Mouse (Mus musculus) myocyte (in vitro differentiated cells): ENCODE measurements around the gene Spag9.

Source experiments
- CEBPB ChIP-seq: IDR thresholded peaks from 2 replicates; pipeline ENCODE4 v1.6.1; 2011; ENCODE audit warnings: mild to moderate bottlenecking, moderate library complexity; ENCODE audit not compliant: poor library complexity, insufficient read depth, severe bottlenecking
- E2F4 ChIP-seq: IDR thresholded peaks from one replicate; pipeline ENCODE4 v1.6.1; 2011; ENCODE audit warnings: mild to moderate bottlenecking, control low read depth, moderate library complexity; ENCODE audit not compliant: insufficient read depth
- MAX ChIP-seq: IDR thresholded peaks from one replicate; pipeline ENCODE4 v1.6.1; 2011; ENCODE audit warnings: low read depth, mild to moderate bottlenecking, control low read depth
- MYOD1 ChIP-seq, 3 experiments: IDR thresholded peaks; one replicate each; pipeline ENCODE4 v1.6.1; 2011; ENCODE audit warnings: control low read depth in 2 of 3, low read depth in 2 of 3, mild to moderate bottlenecking in 2 of 3, moderate library complexity in 1 of 3; ENCODE audit not compliant: insufficient read length in 2 of 3, control insufficient read depth in 1 of 3
- MYOG ChIP-seq, 3 experiments: IDR thresholded peaks; one replicate each; pipeline ENCODE4 v1.6.1; 2011; ENCODE audit warnings: control low read depth in 2 of 3, low read depth in 2 of 3, mild to moderate bottlenecking in 2 of 3; ENCODE audit not compliant: insufficient read length in 2 of 3, control insufficient read depth in 1 of 3, insufficient read depth in 1 of 3
- POLR2A ChIP-seq: IDR thresholded peaks from one replicate; pipeline ENCODE4 v1.6.1; 2011; ENCODE audit warnings: low read depth, mild to moderate bottlenecking, control low read depth, moderate library complexity; ENCODE audit not compliant: insufficient read length
- POLR2AphosphoS2 ChIP-seq: IDR thresholded peaks from one replicate; pipeline ENCODE4 v1.6.1; 2011; ENCODE audit warnings: low read depth, control low read depth; ENCODE audit not compliant: insufficient read length
- REST ChIP-seq: IDR thresholded peaks from one replicate; pipeline ENCODE4 v1.6.1; 2011; ENCODE audit warnings: mild to moderate bottlenecking, control low read depth, moderate library complexity; ENCODE audit not compliant: insufficient read depth, insufficient read length
- SRF ChIP-seq: IDR thresholded peaks from one replicate; pipeline ENCODE4 v1.6.1; 2011; ENCODE audit warnings: low read depth; ENCODE audit not compliant: control insufficient read depth, insufficient read length
- TCF12 ChIP-seq: IDR thresholded peaks from one replicate; pipeline ENCODE4 v1.6.1; 2011; ENCODE audit warnings: mild to moderate bottlenecking, control low read depth; ENCODE audit not compliant: poor library complexity, insufficient read depth, severe bottlenecking
- TCF3 ChIP-seq: IDR thresholded peaks from one replicate; pipeline ENCODE4 v1.6.1; 2011; ENCODE audit warnings: low read depth, control low read depth; ENCODE audit not compliant: insufficient read length
- USF1 ChIP-seq: IDR thresholded peaks from one replicate; pipeline ENCODE4 v1.6.1; 2011; ENCODE audit warnings: low read depth, mild to moderate bottlenecking, control low read depth, moderate library complexity

DNA sequence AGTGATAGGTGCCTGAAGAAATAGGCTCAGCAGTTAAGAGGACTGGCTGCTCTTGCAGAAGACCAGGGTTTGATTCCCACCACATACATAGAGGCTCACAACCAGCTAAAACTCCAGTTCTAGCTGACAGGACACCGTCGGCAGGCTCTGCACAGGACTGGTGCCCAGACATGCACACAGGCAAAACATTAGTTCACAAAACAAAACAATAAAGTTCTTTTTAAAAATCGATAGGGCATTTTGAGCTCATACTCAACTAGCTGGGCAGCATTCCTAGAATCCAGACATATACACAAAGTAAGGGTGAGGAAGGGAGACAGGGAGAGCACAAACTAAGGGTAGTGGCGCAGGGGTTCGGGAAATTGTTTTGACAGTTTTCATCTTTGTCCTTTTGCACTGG is 1.4 kb upstream of the Spag9 start:
- TF ChIP-seq POLR2A (no peak), MYOG (IDR thresholded peaks at IDR 0.05; ENCODE audit: control insufficient read depth in 1 of 3, insufficient read depth in 1 of 3, insufficient read length in 2 of 3, low read depth in 2 of 3) (no peak), CEBPB (no peak), POLR2AphosphoS2 (no peak), E2F4 (no peak), MAX (no peak), SRF (no peak), TCF12 (no peak), USF1 (no peak), TCF3 (no peak), MYOD1 (IDR thresholded peaks at IDR 0.05; ENCODE audit: control insufficient read depth in 1 of 3, insufficient read length in 2 of 3, low read depth in 2 of 3) (no peak), REST (no peak)
